Mouse (Mus musculus) thymus, adult 2 months (tissue): Measurements from ENCODE around the gene Zfp385b.

Source experiments
- CTCF ChIP-seq: fragments of 200-500 bp; IDR thresholded peaks from 2 replicates; pipeline ENCODE4 v1.5.1; 2012; ENCODE audit warnings: mild to moderate bottlenecking, control low read depth, low read length, moderate library complexity, borderline replicate concordance; ENCODE audit not compliant: control insufficient read depth, poor library complexity, insufficient read depth; ENCODE audit errors: extremely low read depth
- POLR2A ChIP-seq: fragments of 200-500 bp; IDR thresholded peaks from 2 replicates; pipeline ENCODE4 v1.6.1; 2012; ENCODE audit warnings: mild to moderate bottlenecking, low read length, control low read depth, moderate library complexity; ENCODE audit not compliant: control insufficient read depth, poor library complexity, insufficient read depth; ENCODE audit errors: extremely low read depth

- TF ChIP-seq CTCF = no peak
- no peak for TF ChIP-seq POLR2A
Measured at GRCm38 (mm10) chr2:77688651-77689050, 130.8 kb downstream of the Zfp385b start.
